Mouse (Mus musculus) limb, embryonic 14.5 days (tissue): ENCODE data around the gene Myrf. TPM values are rescaled to one million over a fixed set of nuclear protein-coding genes. Genes with fewer than 3 reads are reported as not detected.

Experiments used
- ATAC-seq: fragments of 200-750 bp; cut with Nextera tagmentation; 2 replicates; pipeline ENCODE4 v1.8.0; 2017; ENCODE audit warnings: low read depth, moderate number of reproducible peaks, moderate TSS enrichment; ENCODE audit not compliant: low FRiP score
- DNase-seq: peaks from one replicate; pipeline ENCODE4 v3.0.0-alpha.2; 2015; ENCODE audit warnings: low spot score
- H3K27ac ChIP-seq: fragments of 300-500 bp; sonication (generic); replicated peaks from 2 replicates; pipeline ENCODE4 v1.5.1; 2014; ENCODE audit warnings: low read depth, mild to moderate bottlenecking, low read length, moderate library complexity, mixed read lengths
- H3K27me3 ChIP-seq: fragments of 300-500 bp; sonication (generic); 2 replicates; pipeline ENCODE4 v1.6.1; 2014; ENCODE audit warnings: low read length, mixed read lengths; ENCODE audit not compliant: control insufficient read depth, insufficient read depth
- H3K36me3 ChIP-seq: fragments of 300-500 bp; sonication (generic); 2 replicates; pipeline ENCODE4 v1.6.1; 2014; ENCODE audit warnings: mild to moderate bottlenecking, low read length, moderate library complexity, mixed read lengths; ENCODE audit not compliant: control insufficient read depth, insufficient read depth
- H3K4me1 ChIP-seq: fragments of 300-500 bp; sonication (generic); 2 replicates; pipeline ENCODE4 v1.6.1; 2014; ENCODE audit warnings: antibody characterized with exemption, low read length, mixed read lengths; ENCODE audit not compliant: control insufficient read depth, insufficient read depth
- H3K4me2 ChIP-seq: fragments of 300-500 bp; sonication (generic); replicated peaks from 2 replicates; pipeline ENCODE4 v1.6.1; 2014; ENCODE audit warnings: low read depth, mild to moderate bottlenecking, low read length, moderate library complexity; ENCODE audit not compliant: severe bottlenecking
- H3K4me3 ChIP-seq: fragments of 300-500 bp; sonication (generic); replicated peaks from 2 replicates; pipeline ENCODE4 v1.5.1; 2014; ENCODE audit warnings: low read length
- H3K9ac ChIP-seq: fragments of 300-500 bp; sonication (generic); 2 replicates; pipeline ENCODE4 v1.6.1; 2014; ENCODE audit warnings: mild to moderate bottlenecking, low read depth, low read length, moderate library complexity; ENCODE audit not compliant: severe bottlenecking
- H3K9me3 ChIP-seq: fragments of 300-500 bp; sonication (generic); 2 replicates; pipeline ENCODE4 v1.6.1; 2016; ENCODE audit warnings: low read length; ENCODE audit not compliant: control insufficient read depth
- POLR2A ChIP-seq: fragments of 200-500 bp; IDR thresholded peaks from 2 replicates; pipeline ENCODE4 v1.8.0; 2012; ENCODE audit warnings: inconsistent platforms, mild to moderate bottlenecking, moderate library complexity, borderline replicate concordance; ENCODE audit not compliant: insufficient read depth, insufficient read length; ENCODE audit errors: extremely low read depth
- WGBS: fragments of 180-500 bp; shearing (Covaris S2); extraction: QIAGEN DNeasy Blood & Tissue Kit; methylation state at CpG from one replicate; pipeline ENCODE4 v1.1.7; 2014; 5-methylcytosine and 5-hydroxymethylcytosine counted together
- polyA plus RNA-seq, 2 experiments: library from polyadenylated mRNA; depleted of rRNA in 1 of 2; stranded (reverse) in 1 of 2; unstranded in 1 of 2; fragments of >200 nt; fragmentation: Nextera tagmentation in 1 of 2; extraction: Ambion mirVana in 1 of 2; gene quantifications; 2 replicates each; pipeline versions ENCODE4 v1.2.1 to v1.2.3; 2012 to 2014

Myrf gene
- polyA plus RNA-seq, 2 experiments = 1.1 to 4.4 TPM

DNA sequence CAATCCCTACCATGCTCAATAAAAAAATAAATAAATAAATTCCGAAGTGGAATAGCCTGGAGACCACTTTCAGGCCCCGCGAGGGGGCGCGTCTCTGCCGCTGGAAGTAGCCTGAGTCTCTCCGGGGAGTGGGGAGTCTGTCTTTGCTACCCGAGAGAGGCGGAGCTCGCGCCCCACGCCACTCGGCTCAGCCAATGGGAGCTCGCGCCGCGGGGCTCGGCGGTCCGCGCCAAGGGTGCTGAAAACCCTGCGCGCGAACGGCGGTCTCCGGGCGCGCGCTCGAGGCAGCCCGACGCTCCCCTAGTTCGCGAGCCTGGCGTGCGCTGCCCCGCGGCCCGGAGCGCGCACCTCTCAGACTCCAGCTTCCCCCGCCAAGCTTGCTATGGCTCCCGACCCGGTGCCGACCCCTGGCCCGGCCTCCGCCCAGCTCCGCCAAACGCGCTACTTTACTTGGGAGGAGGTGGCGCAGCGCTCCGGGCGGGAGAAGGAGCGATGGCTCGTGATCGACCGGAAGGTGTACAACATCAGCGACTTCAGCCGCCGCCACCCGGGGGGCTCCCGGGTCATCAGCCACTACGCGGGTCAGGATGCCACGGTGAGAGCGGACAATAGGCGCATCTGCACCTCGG, 57.8 kb downstream of the Myrf start, which contains the start of gene Fads1:
TSS of gene Fads1 (plus strand) at position 219 of the 629 bp plus-strand sequence.
- Histone ChIP-seq H3K4me2 (peak within 1 kb of the TSS; percentile 52), H3K4me3 (peak within 1 kb of the TSS; percentile 86), H3K9ac (peak within 1 kb of the TSS; percentile 89), H3K27ac (peak within 1 kb of the TSS; percentile 93), H3K27me3 (no peaks in the 10 kb centered on the region), H3K4me1 (peaks cover 10% of the 10 kb centered on the region), H3K36me3 (peaks cover 22% of the 10 kb centered on the region), H3K9me3 (no peaks in the 10 kb centered on the region)
- peak; percentile 93 for DNase-seq
- under 1% methylated on average over 54 of the region's 70 CpGs for WGBS
- ATAC-seq = peak; percentile 94
- TF ChIP-seq POLR2A = peak; percentile 35; the same call in 1 of the 2 replicates

GRCm38 (mm10) chr19:10182142-10182541, 58.4 kb downstream of the Myrf start:
- Histone ChIP-seq H3K4me1 (peaks cover 10% of the 10 kb centered on the region), H3K27me3 (no peaks in the 10 kb centered on the region), H3K27ac (no peak overlapping the region), H3K9ac (no peak overlapping the region), H3K4me3 (peak overlapping the region; percentile 86), H3K9me3 (no peaks in the 10 kb centered on the region), H3K4me2 (peak overlapping the region; percentile 52), H3K36me3 (peaks cover 16% of the 10 kb centered on the region)
- no peak for TF ChIP-seq POLR2A
- no peak for DNase-seq
- no peak for ATAC-seq
- 34% methylated on average over 7 of the region's 7 CpGs for WGBS

DNA sequence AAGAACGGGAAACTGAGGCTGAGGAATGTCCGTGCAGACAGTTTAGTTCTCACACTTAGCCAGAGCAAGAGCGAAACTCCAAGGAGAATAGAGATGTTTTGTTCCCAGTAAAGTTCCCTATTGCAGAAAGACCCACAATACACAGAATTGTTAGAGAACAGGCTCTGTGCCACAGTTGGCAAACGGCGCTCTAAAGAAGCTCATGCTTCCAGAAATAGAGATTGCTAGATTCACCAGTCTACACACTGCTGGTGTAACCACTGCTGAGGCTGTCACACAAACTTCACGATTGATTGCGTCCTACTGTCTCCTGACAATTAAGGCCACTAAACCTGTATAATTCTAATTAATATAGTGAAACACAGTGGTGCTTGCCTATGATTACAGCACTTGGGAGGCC, 59.3 kb downstream of the Myrf start:
- H3K4me3 ChIP-seq = no peak overlapping the region
- H3K36me3 ChIP-seq = peaks cover 7% of the 10 kb centered on the region; the same call in 1 of the 2 replicates
- H3K27me3 ChIP-seq = no peaks in the 10 kb centered on the region
- H3K27ac ChIP-seq = no peak overlapping the region
- H3K4me1 ChIP-seq = peaks cover 10% of the 10 kb centered on the region
- H3K4me2 ChIP-seq = no peak overlapping the region
- no peak for ATAC-seq
- no peaks in the 10 kb centered on the region for H3K9me3 ChIP-seq
- DNase-seq = no peak
- no peak for TF ChIP-seq POLR2A
- H3K9ac ChIP-seq = no peak overlapping the region
- WGBS = 92% methylated on average over 7 of the region's 7 CpGs

DNA sequence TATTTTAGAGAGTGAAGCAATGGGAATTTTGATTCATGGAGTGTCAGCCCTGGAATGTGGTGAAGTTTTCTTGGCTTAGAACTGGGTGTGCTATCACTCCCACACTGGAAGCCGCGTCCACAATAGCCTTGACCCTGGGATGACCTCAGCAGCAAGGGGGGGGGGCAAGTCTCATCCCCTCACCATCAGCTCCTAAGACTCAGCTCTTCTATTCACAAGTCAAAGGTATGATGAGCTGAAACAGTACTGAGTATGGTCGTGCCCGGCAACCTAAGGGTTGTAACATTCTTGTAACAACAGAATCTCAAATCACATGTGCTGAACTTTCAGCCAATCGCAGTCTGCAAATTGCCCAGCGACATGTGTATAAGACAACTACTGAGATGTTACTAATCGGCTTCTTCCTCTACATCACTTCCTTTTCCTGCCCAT, 63.6 kb downstream of the Myrf start:
- H3K4me1 ChIP-seq = no peaks in the 10 kb centered on the region
- no peaks in the 10 kb centered on the region for H3K36me3 ChIP-seq
- H3K9me3 ChIP-seq = no peaks in the 10 kb centered on the region
- no peak for TF ChIP-seq POLR2A
- ATAC-seq (no peak), DNase-seq (no peak)
- H3K4me3 ChIP-seq = no peak overlapping the region
- no peak overlapping the region for H3K27ac ChIP-seq
- H3K27me3 ChIP-seq = no peaks in the 10 kb centered on the region
- H3K4me2 ChIP-seq = no peak overlapping the region
- no peak overlapping the region for H3K9ac ChIP-seq
- 65% methylated on average over 7 of the region's 7 CpGs for WGBS

GRCm38 (mm10) chr19:10176477-10176876, 64.1 kb downstream of the Myrf start:
- H3K9me3 ChIP-seq = no peaks in the 10 kb centered on the region
- no peak for TF ChIP-seq POLR2A
- no peaks in the 10 kb centered on the region for H3K4me1 ChIP-seq
- H3K27ac ChIP-seq = no peak overlapping the region
- H3K9ac ChIP-seq = no peak overlapping the region
- no peak for ATAC-seq
- WGBS = 78% methylated on average over 1 of the region's 1 CpGs
- no peak for DNase-seq
- H3K4me2 ChIP-seq = no peak overlapping the region
- no peaks in the 10 kb centered on the region for H3K27me3 ChIP-seq
- no peak overlapping the region for H3K4me3 ChIP-seq
- no peaks in the 10 kb centered on the region for H3K36me3 ChIP-seq
